Mouse (Mus musculus): ENCODE results near the gene Pafah1b3.

- TF ChIP-seq CTCF (conservative IDR thresholded peaks at IDR 0.05; ENCODE audit: low read length) = no peak
- no peak for TF ChIP-seq NANOG (IDR thresholded peaks at IDR 0.05; ENCODE audit: borderline replicate concordance, low read length)
- no peak for TF ChIP-seq POU5F1 (IDR thresholded peaks at IDR 0.05; ENCODE audit: borderline replicate concordance, low read length)
Observed at GRCm38 (mm10) chr7:25281734-25282601, 15.8 kb downstream of the Pafah1b3 start.
